Mouse (Mus musculus) myocyte (in vitro differentiated cells): Measurements from ENCODE around the gene Tsx.

Experiments used
- CEBPB ChIP-seq: IDR thresholded peaks from 2 replicates; pipeline ENCODE4 v1.6.1; 2011; ENCODE audit warnings: mild to moderate bottlenecking, moderate library complexity; ENCODE audit not compliant: poor library complexity, insufficient read depth, severe bottlenecking
- POLR2AphosphoS2 ChIP-seq: IDR thresholded peaks from one replicate; pipeline ENCODE4 v1.6.1; 2011; ENCODE audit warnings: low read depth, control low read depth; ENCODE audit not compliant: insufficient read length
- USF1 ChIP-seq: IDR thresholded peaks from one replicate; pipeline ENCODE4 v1.6.1; 2011; ENCODE audit warnings: low read depth, mild to moderate bottlenecking, control low read depth, moderate library complexity

DNA sequence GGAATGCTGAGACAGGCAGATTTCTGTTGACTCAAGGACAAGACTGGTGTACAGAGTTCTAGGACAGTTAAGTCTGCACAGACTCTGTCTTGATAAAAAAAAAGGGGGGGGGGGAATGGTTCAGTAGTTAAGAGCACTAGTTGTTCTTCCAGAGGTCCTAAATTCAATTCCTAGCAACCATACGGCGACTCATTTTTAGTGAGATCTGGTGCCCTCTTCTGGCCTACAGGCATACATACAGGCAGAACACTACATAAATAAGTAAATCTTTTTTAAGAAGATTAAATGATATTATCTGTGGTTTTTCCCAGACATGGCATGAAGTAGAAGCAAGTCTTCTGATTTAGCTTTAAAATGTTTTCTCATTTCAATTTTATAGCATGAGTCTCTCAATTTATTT lies 42.6 kb upstream of the Tsx start:
- TF ChIP-seq POLR2AphosphoS2 (no peak), USF1 (no peak), CEBPB (no peak)
